Mouse (Mus musculus) E14TG2a.4 (cell line): ENCODE data around the gene Pdcd6ip.
A peak's percentile ranks its signal among the peaks of the same experiment; 100 is the strongest.
"Not testable (repeated sequence)": the region's sequence is repeated elsewhere in the genome, so short reads cannot be mapped to it uniquely, and the experiment has no call there.

Experiments
- H3K27me3 ChIP-seq: 2 replicates; pipeline ENCODE4 v1.6.1; 2014; ENCODE audit warnings: low read length, control low read depth; ENCODE audit not compliant: insufficient read depth
- H3K36me3 ChIP-seq: 2 replicates; pipeline ENCODE4 v1.6.1; 2014; ENCODE audit warnings: low read length, control low read depth; ENCODE audit not compliant: insufficient read depth
- H3K4me1 ChIP-seq: replicated peaks from 2 replicates; pipeline ENCODE4 v1.6.1; 2014; ENCODE audit warnings: low read depth, low read length, control low read depth
- H3K4me3 ChIP-seq: replicated peaks from 2 replicates; pipeline ENCODE4 v1.5.1; 2014; ENCODE audit warnings: mild to moderate bottlenecking, low read length
- H3K9me3 ChIP-seq: 2 replicates; pipeline ENCODE4 v1.6.1; 2014; ENCODE audit warnings: low read length, control low read depth
- CTCF ChIP-seq: conservative IDR thresholded peaks from 2 replicates; pipeline ENCODE4 v1.5.1; 2014; ENCODE audit warnings: low read length
- NANOG ChIP-seq: IDR thresholded peaks from 2 replicates; pipeline ENCODE4 v1.6.1; 2014; ENCODE audit warnings: borderline replicate concordance, low read length, mixed read lengths
- POU5F1 ChIP-seq: IDR thresholded peaks from 2 replicates; pipeline ENCODE4 v1.6.1; 2014; ENCODE audit warnings: low read length, borderline replicate concordance

The Pdcd6ip gene

DNA sequence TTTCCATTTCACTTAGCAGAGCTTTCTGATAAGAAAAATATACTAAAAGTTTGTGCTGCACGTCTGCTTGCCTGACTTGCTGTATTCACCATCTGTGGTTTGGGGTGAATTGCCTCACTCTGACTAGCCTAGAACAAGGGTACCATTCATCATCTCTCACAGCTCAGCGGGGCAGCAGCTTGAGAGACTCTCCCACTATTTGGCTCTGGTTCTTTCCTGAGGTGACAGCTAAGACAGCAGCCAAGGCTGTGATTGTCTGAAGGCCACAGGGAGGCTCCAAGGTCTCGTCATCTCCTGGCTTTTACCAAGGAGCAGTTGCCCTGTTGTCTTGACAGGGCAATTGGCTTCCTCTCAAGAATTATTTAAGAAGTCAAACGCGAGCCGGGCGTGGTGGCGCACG lies 30.0 kb upstream of the Pdcd6ip start:
- H3K36me3 ChIP-seq: no peaks in the 10 kb centered on the region
- H3K4me3 ChIP-seq: no peak overlapping the region
- H3K27me3 ChIP-seq: peaks cover 7% of the 10 kb centered on the region
- H3K4me1 ChIP-seq: peaks cover 18% of the 10 kb centered on the region
- H3K9me3 ChIP-seq: no peaks in the 10 kb centered on the region
- TF ChIP-seq CTCF (no peak), NANOG (no peak)

DNA sequence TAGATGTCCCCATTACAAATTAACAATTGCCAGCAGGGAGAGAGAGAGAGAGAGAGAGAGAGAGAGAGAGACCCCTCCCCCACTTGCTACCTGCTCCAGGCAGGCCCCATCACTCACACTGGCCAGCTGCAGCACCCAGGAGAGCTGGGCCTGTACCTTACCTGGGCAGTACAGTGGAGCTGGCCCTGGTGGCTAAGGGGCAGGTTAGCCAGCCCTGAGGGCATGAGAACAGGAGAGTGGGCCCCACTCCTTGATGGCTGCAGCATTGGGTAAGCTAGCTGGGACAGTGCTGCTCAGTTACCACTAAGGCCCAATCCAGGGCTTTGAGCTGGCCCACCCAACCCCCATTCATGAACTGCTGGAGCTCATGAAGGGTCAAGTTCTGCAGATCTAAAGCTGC lies 27.9 kb upstream of the Pdcd6ip start:
- H3K36me3 ChIP-seq: no peaks in the 10 kb centered on the region
- TF ChIP-seq NANOG (no peak), POU5F1 (no peak), CTCF (no peak)
- H3K27me3 ChIP-seq: 0 out of 2 replicates have a peak, but pooled peaks cover 2% of the 10 kb centered on the region
- H3K9me3 ChIP-seq: 0 out of 2 replicates have a peak, but pooled peaks cover 4% of the 10 kb centered on the region
- H3K4me3 ChIP-seq: no peak overlapping the region
- peaks cover 11% of the 10 kb centered on the region; the same call in 1 of the 2 replicates for H3K4me1 ChIP-seq

DNA sequence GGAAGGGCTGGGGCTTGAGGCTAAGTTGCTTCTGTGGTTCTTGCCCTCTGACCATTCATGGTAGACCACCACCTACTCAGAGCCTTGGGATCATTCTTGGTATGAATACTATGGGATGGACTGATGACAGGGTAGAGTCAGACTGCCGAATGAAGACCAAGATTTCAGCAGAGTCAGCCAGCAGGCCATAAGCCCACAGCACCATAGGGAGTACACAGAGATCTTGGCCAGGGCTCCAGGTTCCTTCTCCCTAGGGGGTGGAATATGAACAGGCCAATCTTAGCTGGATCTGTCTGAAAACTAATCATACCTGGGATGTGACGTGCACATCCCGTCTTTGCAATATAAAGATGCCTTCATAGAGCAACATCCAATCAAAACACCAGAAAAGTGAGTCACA lies 23.5 kb upstream of the Pdcd6ip start:
- Histone ChIP-seq H3K27me3 (0 out of 2 replicates have a peak, but pooled peaks cover 2% of the 10 kb centered on the region), H3K4me1 (no peaks in the 10 kb centered on the region), H3K4me3 (no peak overlapping the region), H3K36me3 (no peaks in the 10 kb centered on the region), H3K9me3 (peaks cover 23% of the 10 kb centered on the region)
- TF ChIP-seq CTCF (no peak), POU5F1 (no peak), NANOG (no peak)

DNA sequence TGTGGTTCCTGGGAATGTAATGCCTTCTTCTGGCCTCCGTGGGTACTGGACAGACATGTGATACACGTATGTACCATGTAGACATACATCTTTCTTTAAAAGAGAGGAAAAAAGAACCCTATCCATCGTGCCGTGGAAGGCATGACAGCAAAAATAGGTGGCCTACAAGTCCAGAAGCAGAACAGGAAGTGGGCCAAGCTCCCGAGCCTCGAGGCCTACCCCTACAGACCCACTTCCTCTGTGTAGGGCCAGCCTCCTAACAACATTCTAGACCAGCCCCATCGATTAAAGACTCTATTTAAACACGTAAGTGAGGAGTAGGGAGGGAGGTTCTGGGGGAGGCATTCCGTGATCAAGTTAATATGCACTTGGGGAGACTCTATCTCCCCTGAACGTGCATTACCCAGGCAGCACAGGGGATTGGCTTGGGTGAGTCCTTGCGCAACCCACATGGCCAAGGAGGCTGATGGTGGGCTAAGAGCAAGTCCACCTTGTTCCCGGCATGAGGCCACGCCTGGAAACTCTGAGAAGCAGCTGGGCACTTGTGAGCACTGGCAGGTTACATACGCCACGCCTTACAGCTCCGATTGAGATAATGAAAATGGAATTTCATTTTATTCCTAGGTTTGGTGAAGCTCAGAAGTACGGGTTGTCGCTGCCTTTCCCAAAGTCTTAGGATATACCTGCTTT lies 19.1 kb upstream of the Pdcd6ip start:
- Histone ChIP-seq H3K4me1 (peaks cover 8% of the 10 kb centered on the region; the same call in 1 of the 2 replicates), H3K4me3 (no peak overlapping the region), H3K36me3 (no peaks in the 10 kb centered on the region), H3K9me3 (peaks cover 23% of the 10 kb centered on the region), H3K27me3 (no peaks in the 10 kb centered on the region)
- TF ChIP-seq NANOG (no peak), CTCF (no peak), POU5F1 (no peak)

DNA sequence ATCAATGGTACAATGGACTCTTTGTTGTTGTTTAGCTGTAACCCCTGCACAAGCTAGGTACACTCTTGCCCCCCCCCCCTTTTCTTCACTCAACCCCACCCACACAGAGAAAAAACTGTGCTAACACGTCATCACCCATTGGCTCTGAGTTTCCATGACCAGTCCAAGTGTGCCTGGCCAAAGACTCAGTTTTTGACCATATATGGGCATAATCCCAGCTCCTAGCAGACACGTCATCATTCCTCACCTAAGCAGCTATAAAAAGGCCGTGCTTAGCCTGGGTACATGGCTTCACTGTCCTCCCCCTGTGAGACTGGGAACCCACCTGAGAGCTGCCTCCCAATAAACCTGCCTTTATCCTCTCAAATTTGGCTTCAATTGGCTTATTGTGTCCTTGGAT lies 18.1 kb upstream of the Pdcd6ip start:
- TF ChIP-seq CTCF (no peak), POU5F1 (no peak), NANOG (no peak)
- Histone ChIP-seq H3K27me3 (no peaks in the 10 kb centered on the region), H3K36me3 (no peaks in the 10 kb centered on the region), H3K9me3 (peaks cover 18% of the 10 kb centered on the region), H3K4me1 (peaks cover 8% of the 10 kb centered on the region; the same call in 1 of the 2 replicates), H3K4me3 (no peak overlapping the region)

DNA sequence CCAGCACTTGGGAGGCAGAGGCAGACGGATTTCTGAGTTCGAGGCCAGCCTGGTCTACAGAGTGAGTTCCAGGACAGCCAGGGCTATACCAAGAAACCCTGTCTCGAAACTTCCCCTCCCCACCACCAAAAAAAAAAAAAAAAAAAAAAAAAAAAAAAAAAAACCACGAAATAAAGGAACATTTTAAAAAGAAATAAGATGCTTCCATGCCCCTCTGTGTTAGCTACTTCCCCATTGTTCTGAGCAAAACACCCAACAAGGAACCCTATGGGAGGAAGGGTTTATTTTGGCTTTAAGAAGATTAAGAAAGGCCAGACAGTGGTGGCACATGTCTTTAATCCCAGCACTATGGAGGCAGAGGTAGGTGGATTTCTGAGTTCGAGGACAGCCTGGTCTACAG lies 17.6 kb upstream of the Pdcd6ip start:
- peaks cover 18% of the 10 kb centered on the region for H3K9me3 ChIP-seq
- not testable (repeated sequence) for H3K4me3 ChIP-seq

DNA sequence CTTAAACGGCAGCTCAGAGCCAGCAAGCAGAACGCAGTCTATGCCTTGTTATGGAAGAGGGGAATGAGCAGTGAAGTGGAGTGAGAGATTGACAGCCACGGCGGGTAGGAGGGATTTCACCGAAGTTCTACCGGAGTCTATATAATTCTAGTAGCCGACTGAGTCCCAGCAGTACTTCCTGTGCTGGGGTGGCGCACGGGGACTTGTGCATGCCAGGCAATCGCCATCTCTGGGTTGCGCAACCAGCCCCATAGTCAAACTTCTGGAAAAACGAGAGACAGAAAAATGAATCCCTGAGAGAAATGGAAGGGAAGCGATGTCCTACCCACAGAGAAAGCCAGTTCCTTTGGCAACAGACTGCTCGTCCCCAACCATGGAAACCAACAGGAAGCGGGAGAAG lies 16.6 kb upstream of the Pdcd6ip start:
- peak overlapping the region; percentile 60 for H3K4me3 ChIP-seq
- no peaks in the 10 kb centered on the region for H3K27me3 ChIP-seq
- H3K4me1 ChIP-seq: peaks cover 8% of the 10 kb centered on the region; the same call in 1 of the 2 replicates
- H3K36me3 ChIP-seq: no peaks in the 10 kb centered on the region
- H3K9me3 ChIP-seq: peaks cover 9% of the 10 kb centered on the region
- no peak for TF ChIP-seq POU5F1
- no peak for TF ChIP-seq NANOG
- no peak for TF ChIP-seq CTCF

More for the DNA sequence above, 17.6 kb upstream of the Pdcd6ip start:
- not testable (repeated sequence) for H3K36me3 ChIP-seq, H3K27me3 ChIP-seq, H3K4me1 ChIP-seq

DNA sequence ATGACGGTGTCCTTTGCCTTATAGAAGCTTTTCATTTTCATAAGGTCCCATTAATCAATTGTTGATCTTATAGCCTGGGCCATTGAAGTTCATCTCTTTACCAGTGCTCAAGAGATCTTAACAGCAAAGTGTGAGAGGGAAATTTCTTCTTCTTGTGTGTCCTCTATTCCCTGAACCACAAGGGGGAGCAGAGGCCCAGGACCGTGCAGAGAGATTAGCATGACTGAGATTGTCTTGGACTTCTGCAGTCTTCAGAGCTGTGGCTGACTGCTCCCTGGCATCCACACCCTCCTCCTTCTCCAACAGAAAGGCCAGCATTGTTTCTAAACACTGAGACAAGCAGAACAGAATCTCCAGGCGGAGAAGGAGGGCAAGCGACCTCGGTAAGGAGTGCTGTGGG lies 11.0 kb upstream of the Pdcd6ip start:
- H3K9me3 ChIP-seq: no peaks in the 10 kb centered on the region
- no peaks in the 10 kb centered on the region for H3K36me3 ChIP-seq
- TF ChIP-seq POU5F1 (no peak), NANOG (no peak), CTCF (peak; percentile 46)
- no peak overlapping the region for H3K4me3 ChIP-seq
- no peaks in the 10 kb centered on the region for H3K27me3 ChIP-seq
- H3K4me1 ChIP-seq: peaks cover 8% of the 10 kb centered on the region

DNA sequence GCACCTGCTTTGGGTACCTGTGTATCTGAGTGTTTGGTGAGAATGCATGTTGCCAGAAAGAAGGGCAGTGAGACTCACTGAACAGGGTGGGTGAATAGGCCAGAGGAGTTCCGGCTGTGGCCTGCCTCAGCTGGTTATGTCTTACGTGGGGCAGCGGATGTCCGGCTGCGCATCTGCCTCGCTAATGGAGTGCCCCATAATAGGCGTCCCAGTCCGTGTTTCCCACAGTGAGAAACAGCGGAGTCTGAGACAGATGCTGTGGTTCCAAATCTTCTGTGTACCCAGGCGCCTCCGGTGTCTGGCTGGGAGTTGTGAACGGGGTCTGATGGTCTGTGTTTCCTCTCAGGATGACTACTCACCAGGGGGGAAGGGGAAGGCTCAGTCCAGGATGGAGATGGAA lies 2.8 kb upstream of the Pdcd6ip start:
- H3K36me3 ChIP-seq: no peaks in the 10 kb centered on the region
- peak overlapping the region; percentile 35; the same call in 1 of the 2 replicates for H3K4me3 ChIP-seq
- no peaks in the 10 kb centered on the region for H3K9me3 ChIP-seq
- H3K27me3 ChIP-seq: 0 out of 2 replicates have a peak, but pooled peaks cover 3% of the 10 kb centered on the region
- H3K4me1 ChIP-seq: peaks cover 29% of the 10 kb centered on the region
- TF ChIP-seq POU5F1: no peak
- no peak for TF ChIP-seq CTCF
- TF ChIP-seq NANOG: no peak
